Mouse (Mus musculus) liver, embryonic 13.5 days (tissue): ENCODE measurements around the gene Rundc3a. TPM values are rescaled to one million over a fixed set of nuclear protein-coding genes. Genes with fewer than 3 reads are reported as not detected.
A peak's percentile ranks its signal among the peaks of the same experiment; 100 is the strongest.

ENCODE experiments used
- ATAC-seq: fragments of 200-750 bp; cut with Nextera tagmentation; 2 replicates; pipeline ENCODE4 v1.8.0; 2017; ENCODE audit warnings: low read depth, mild to moderate bottlenecking, moderate number of reproducible peaks, moderate library complexity
- DNase-seq: peaks from one replicate; pipeline ENCODE4 v3.0.0; 2022
- H3K27ac ChIP-seq: fragments of 300-500 bp; sonication (generic); 2 replicates; pipeline ENCODE4 v1.5.1; 2015; ENCODE audit warnings: moderate library complexity, mild to moderate bottlenecking, inconsistent platforms
- H3K27me3 ChIP-seq: fragments of 300-500 bp; sonication (generic); 2 replicates; pipeline ENCODE4 v1.6.1; 2015; ENCODE audit warnings: mild to moderate bottlenecking, inconsistent platforms
- H3K36me3 ChIP-seq: fragments of 300-500 bp; sonication (generic); 2 replicates; pipeline ENCODE4 v1.6.1; 2015; ENCODE audit warnings: mild to moderate bottlenecking, inconsistent platforms
- H3K4me1 ChIP-seq: fragments of 300-500 bp; sonication (generic); replicated peaks from 2 replicates; pipeline ENCODE4 v1.6.1; 2015; ENCODE audit warnings: inconsistent platforms
- H3K4me2 ChIP-seq: fragments of 300-500 bp; sonication (generic); 2 replicates; pipeline ENCODE4 v1.6.1; 2015; ENCODE audit warnings: inconsistent platforms, mild to moderate bottlenecking, moderate library complexity
- H3K4me3 ChIP-seq: fragments of 300-500 bp; sonication (generic); replicated peaks from 2 replicates; pipeline ENCODE4 v1.5.1; 2015; ENCODE audit warnings: mild to moderate bottlenecking, inconsistent platforms
- H3K9ac ChIP-seq: fragments of 300-500 bp; sonication (generic); 2 replicates; pipeline ENCODE4 v1.6.1; 2015; ENCODE audit warnings: mild to moderate bottlenecking, inconsistent platforms
- H3K9me3 ChIP-seq: fragments of 300-500 bp; sonication (generic); replicated peaks from 2 replicates; pipeline ENCODE4 v1.6.1; 2016; ENCODE audit warnings: inconsistent platforms
- WGBS: fragments of 180-500 bp; shearing (Covaris S2); methylation state at CpG from one replicate; pipeline ENCODE4 v1.1.7; 2015; ENCODE audit not compliant: insufficient replicate concordance; 5-methylcytosine and 5-hydroxymethylcytosine counted together
- polyA plus RNA-seq: library from polyadenylated mRNA; unstranded; fragments of >200 nt; fragmentation: Nextera tagmentation; extraction: Ambion mirVana; gene quantifications from 2 replicates; pipeline ENCODE4 v1.2.1, GENCODE M21; 2015

Rundc3a gene
- polyA plus RNA-seq, 1 experiment from 2014 or later = 1.7 TPM

DNA sequence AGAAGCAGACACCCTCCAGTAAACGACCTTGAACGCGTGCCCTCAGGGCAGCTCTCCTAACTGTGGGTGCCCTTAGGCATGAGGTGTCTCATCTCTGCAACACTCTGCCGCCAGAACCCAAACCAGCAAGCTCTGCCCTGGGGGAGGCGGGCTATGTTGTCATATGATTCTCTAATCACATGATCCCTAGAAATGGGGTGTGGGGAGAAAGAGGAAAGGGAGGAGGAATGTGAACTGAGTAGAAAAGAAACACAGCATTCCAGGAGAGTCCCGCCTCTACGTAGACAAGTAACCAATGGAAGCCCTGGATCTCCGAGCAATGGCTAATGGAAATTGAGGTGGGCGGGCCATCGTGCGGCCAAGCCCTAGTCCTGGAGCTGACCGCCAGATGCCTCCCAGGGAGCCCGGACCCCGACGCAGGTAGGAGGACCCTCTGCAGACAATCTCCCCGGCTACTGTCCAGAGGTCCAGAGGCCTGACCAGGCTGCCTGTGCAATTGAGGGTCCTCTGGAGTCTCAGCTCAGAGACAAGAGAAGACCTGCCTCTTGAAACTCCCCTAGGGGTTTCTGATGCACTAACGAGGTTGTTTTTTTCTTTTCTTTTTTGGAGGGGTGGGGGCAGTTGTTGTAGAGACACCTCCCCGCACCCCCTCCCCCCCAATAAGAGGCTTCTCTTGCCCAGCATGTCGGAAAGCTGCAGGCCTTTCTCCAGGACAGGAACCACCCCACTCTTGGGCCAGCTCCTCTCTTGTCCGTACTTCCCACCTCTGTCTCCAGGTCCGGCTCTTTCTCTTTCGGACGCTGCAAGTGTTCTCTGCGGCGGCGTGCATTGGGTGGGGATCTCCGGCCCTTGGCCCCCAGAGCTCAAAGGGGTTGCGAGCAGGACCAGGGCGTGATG, 37.2 kb downstream of the Rundc3a start, which contains the start of gene Grn:
Gene Grn, plus strand, starts transcription at position 195 of the 897 bp plus-strand sequence.
- peaks cover 38% of the 10 kb centered on the region for H3K4me1 ChIP-seq
- H3K9ac ChIP-seq = peak within 1 kb of the TSS; percentile 80
- H3K4me3 ChIP-seq = peak within 1 kb of the TSS; percentile 67
- 2% methylated on average over 29 of the region's 29 CpGs for WGBS
- DNase-seq (peak; percentile 82), ATAC-seq (peak; percentile 87)
- peak within 1 kb of the TSS; percentile 83 for H3K27ac ChIP-seq
- no peaks in the 10 kb centered on the region for H3K9me3 ChIP-seq
- peaks cover 5% of the 10 kb centered on the region; the same call in 1 of the 2 replicates for H3K36me3 ChIP-seq
- peak within 1 kb of the TSS; percentile 94 for H3K4me2 ChIP-seq
- 0 out of 2 replicates have a peak, but pooled peaks cover 19% of the 10 kb centered on the region for H3K27me3 ChIP-seq

DNA sequence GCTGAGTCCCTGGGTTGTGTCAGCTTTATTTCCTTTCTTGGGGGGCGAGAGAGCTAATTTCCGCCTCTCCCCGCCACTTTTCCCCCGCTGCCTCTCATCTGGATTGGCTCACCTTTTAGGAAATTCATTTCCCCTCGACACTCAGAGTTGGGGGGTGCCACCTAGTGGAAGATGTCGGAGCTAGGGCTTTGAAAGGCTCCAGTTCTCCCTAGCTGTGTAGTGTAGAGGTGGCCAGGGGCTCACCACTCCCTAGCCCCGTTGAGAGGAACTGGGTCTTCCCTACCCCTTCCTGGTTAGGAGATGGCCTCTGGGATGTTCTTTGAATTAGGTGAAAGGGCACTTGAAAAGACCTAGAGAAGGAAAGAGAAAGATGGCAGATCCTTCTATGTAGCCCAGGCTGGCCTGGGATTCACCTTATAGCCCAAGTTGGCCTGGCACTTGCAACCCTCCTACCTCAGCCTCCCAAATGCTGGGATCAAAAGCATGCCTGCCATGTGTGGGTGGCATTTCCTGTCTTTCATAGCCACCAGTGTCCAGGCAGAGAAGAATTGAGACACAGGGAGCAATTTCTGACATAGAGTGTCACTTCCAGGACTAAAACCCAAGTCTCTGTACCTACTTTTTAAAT, 37.9 kb downstream of the Rundc3a start:
- DNase-seq = peak; percentile 75
- Histone ChIP-seq H3K9me3 (no peaks in the 10 kb centered on the region), H3K4me1 (peaks cover 38% of the 10 kb centered on the region), H3K4me2 (peak overlapping the region; percentile 94), H3K27me3 (peaks cover 27% of the 10 kb centered on the region), H3K36me3 (peaks cover 9% of the 10 kb centered on the region; the same call in 1 of the 2 replicates), H3K4me3 (peak overlapping the region; percentile 67), H3K9ac (peak overlapping the region; percentile 80), H3K27ac (peak overlapping the region; percentile 83)
- WGBS = 0% methylated on average over 7 of the region's 7 CpGs
- ATAC-seq = peak; percentile 28; the same call in 1 of the 2 replicates

DNA sequence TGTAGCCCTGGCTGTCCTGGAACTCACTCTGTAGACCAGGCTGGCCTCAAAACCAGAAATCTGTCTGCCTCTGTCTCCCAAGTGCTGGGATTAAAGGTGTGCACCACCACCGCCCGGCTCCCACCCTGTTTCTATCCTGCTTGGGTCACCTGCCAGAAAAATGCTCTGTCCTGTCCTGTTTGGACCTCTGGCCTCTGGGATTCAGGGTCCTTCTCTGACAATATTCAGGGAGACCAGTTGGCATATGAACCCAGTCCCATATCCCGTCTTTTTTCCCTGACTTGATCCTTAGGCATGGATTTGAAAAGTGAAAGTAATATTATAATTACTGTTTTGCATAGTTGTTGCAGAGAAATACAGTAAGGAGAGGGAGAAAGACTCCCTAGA, 38.5 kb downstream of the Rundc3a start:
- Histone ChIP-seq H3K4me1 (peaks cover 38% of the 10 kb centered on the region), H3K27me3 (peaks cover 31% of the 10 kb centered on the region), H3K9me3 (no peaks in the 10 kb centered on the region), H3K27ac (no peak overlapping the region; the same call in 1 of the 2 replicates), H3K4me2 (peak overlapping the region; percentile 46), H3K4me3 (peak overlapping the region; percentile 14), H3K9ac (peak overlapping the region; percentile 47; the same call in 1 of the 2 replicates), H3K36me3 (peaks cover 10% of the 10 kb centered on the region; the same call in 1 of the 2 replicates)
- ATAC-seq = no peak
- no peak for DNase-seq
- 67% methylated on average over 3 of the region's 3 CpGs for WGBS

DNA sequence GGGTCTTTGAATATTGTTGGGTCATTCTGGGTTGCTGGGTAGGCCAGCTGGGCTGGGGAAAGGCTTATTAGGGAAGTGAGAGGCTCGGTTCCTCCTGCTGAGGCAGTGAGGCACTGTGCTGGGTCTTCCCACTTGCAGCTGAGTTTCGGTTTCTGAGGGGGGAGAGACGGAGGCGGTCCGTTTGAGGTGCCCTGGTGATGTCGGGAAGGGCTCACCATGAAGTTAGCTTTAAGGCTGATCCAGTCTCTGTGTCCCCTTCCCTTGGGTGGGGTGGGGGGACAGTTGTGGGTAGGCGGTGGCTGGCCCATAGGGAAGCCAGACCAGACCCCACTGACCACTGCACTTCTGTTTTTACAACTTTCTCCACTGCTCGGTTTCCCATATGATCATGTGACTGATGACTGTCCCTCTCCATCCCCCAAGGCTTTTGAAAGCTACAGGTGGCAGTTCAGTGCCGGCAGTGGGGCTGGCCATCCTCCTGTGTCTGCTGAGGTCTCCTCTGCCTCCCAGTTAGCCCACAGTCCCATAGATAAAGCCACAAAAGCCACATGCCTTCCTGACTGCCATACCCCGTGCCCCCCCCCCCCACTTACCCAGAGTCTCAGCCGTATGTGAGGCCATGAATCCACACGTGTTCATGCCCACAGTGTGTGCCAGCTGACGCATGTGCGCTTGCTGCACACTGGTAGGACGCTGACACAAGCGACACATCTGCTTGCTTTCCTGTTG, 39.1 kb downstream of the Rundc3a start:
- H3K4me3 ChIP-seq = peak overlapping the region; percentile 14
- peaks cover 34% of the 10 kb centered on the region for H3K27me3 ChIP-seq
- no peak for ATAC-seq
- peak overlapping the region; percentile 39; the same call in 1 of the 2 replicates for H3K27ac ChIP-seq
- peak overlapping the region; percentile 46 for H3K4me2 ChIP-seq
- 21% methylated on average over 16 of the region's 16 CpGs for WGBS
- DNase-seq = no peak
- H3K9ac ChIP-seq = peak overlapping the region; percentile 47; the same call in 1 of the 2 replicates
- H3K4me1 ChIP-seq = peaks cover 40% of the 10 kb centered on the region
- no peaks in the 10 kb centered on the region for H3K9me3 ChIP-seq
- H3K36me3 ChIP-seq = peaks cover 10% of the 10 kb centered on the region; the same call in 1 of the 2 replicates

DNA sequence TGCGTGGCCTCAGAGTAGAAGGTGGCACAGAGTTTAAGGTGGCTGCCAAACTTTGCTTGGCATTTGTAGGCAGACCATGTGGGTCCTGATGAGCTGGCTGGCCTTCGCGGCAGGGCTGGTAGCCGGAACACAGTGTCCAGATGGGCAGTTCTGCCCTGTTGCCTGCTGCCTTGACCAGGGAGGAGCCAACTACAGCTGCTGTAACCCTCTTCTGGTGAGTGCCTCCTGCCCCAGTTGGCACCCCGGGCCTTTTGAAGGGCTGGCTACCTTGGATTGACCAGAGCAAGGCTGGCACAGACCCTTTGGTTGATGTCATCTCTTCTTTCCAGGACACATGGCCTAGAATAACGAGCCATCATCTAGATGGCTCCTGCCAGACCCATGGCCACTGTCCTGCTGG, 39.7 kb downstream of the Rundc3a start:
- WGBS = 83% methylated on average over 6 of the region's 6 CpGs
- no peak overlapping the region for H3K27ac ChIP-seq
- peaks cover 10% of the 10 kb centered on the region; the same call in 1 of the 2 replicates for H3K36me3 ChIP-seq
- no peak overlapping the region for H3K9ac ChIP-seq
- DNase-seq (no peak), ATAC-seq (no peak)
- peaks cover 41% of the 10 kb centered on the region for H3K27me3 ChIP-seq
- peaks cover 46% of the 10 kb centered on the region for H3K4me1 ChIP-seq
- H3K9me3 ChIP-seq = no peaks in the 10 kb centered on the region
- H3K4me3 ChIP-seq = peak overlapping the region; percentile 14
- peak overlapping the region; percentile 46; the same call in 1 of the 2 replicates for H3K4me2 ChIP-seq

DNA sequence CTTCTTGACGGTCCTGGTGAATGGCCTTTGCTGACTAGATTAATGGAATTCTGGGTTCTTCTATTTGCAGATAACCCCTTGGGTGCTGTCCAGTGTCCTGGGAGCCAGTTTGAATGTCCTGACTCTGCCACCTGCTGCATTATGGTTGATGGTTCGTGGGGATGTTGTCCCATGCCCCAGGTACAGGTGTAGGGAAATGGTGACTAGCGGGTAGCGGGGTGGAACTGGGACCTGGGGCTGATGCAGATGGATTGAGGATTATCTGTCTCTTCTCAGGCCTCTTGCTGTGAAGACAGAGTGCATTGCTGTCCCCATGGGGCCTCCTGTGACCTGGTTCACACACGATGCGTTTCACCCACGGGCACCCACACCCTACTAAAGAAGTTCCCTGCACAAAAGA, 40.7 kb downstream of the Rundc3a start:
- DNase-seq = no peak
- no peak overlapping the region for H3K9ac ChIP-seq
- no peak overlapping the region for H3K4me3 ChIP-seq
- H3K27ac ChIP-seq = no peak overlapping the region
- no peaks in the 10 kb centered on the region for H3K9me3 ChIP-seq
- no peak for ATAC-seq
- no peak overlapping the region for H3K4me2 ChIP-seq
- peaks cover 47% of the 10 kb centered on the region for H3K27me3 ChIP-seq
- H3K36me3 ChIP-seq = peaks cover 10% of the 10 kb centered on the region; the same call in 1 of the 2 replicates
- peaks cover 54% of the 10 kb centered on the region for H3K4me1 ChIP-seq
- 82% methylated on average over 7 of the region's 7 CpGs for WGBS

DNA sequence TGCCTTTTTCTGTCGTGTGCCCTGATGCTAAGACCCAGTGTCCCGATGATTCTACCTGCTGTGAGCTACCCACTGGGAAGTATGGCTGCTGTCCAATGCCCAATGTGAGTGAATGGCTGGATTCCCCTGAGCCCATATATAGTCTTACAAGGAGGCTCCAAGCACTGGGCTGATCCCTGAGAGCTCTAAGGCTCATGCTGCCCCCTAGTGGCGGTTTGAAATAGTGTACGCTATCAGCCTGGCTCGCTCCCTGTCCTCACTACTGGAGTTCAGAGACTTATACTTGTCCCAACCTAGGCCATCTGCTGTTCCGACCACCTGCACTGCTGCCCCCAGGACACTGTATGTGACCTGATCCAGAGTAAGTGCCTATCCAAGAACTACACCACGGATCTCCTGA, 41.2 kb downstream of the Rundc3a start:
- H3K27me3 ChIP-seq = peaks cover 48% of the 10 kb centered on the region
- no peaks in the 10 kb centered on the region for H3K9me3 ChIP-seq
- WGBS = 10% methylated on average over 7 of the region's 7 CpGs
- ATAC-seq (peak; percentile 41), DNase-seq (peak; percentile 69)
- no peak overlapping the region for H3K4me2 ChIP-seq
- peaks cover 48% of the 10 kb centered on the region for H3K4me1 ChIP-seq
- H3K36me3 ChIP-seq = peaks cover 10% of the 10 kb centered on the region; the same call in 1 of the 2 replicates
- no peak overlapping the region for H3K9ac ChIP-seq
- H3K4me3 ChIP-seq = no peak overlapping the region
- H3K27ac ChIP-seq = no peak overlapping the region

DNA sequence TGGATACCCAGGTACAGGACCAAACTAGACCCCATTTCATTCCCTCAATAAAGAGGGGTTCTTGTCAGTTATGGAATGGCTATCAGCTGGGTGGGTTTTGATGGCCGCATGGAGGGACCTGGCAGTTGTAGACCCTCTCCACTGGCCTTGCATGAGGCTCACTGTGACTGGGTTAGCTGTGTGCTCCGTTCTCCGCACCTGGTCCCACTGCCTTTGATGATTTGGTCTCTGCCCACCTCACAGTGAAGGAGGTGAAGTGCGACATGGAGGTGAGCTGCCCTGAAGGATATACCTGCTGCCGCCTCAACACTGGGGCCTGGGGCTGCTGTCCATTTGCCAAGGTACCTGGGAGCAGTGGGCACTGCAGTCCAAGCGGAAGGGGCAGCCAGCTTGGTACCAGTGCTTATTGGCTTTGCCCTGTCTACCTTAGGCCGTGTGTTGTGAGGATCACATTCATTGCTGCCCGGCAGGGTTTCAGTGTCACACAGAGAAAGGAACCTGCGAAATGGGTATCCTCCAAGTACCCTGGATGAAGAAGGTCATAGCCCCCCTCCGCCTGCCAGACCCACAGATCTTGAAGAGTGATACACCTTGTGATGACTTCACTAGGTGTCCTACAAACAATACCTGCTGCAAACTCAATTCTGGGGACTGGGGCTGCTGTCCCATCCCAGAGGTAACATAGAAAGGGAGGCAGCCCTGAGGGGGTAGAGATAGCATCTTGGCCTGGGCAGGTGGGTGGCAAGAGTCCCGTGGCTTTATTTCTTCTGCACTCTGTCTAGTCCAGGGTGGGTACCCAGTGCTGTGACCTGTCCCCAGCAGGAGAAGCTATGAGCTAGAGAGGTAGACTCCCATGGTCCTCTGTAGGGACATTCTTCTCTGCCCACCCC, 41.9 kb downstream of the Rundc3a start:
- WGBS = 77% methylated on average over 11 of the region's 11 CpGs
- peaks cover 10% of the 10 kb centered on the region; the same call in 1 of the 2 replicates for H3K36me3 ChIP-seq
- no peak overlapping the region for H3K4me3 ChIP-seq
- H3K9me3 ChIP-seq = no peaks in the 10 kb centered on the region
- H3K27me3 ChIP-seq = peaks cover 54% of the 10 kb centered on the region
- H3K9ac ChIP-seq = no peak overlapping the region
- H3K27ac ChIP-seq = no peak overlapping the region
- H3K4me2 ChIP-seq = no peak overlapping the region
- DNase-seq (no peak), ATAC-seq (no peak)
- peaks cover 42% of the 10 kb centered on the region for H3K4me1 ChIP-seq

DNA sequence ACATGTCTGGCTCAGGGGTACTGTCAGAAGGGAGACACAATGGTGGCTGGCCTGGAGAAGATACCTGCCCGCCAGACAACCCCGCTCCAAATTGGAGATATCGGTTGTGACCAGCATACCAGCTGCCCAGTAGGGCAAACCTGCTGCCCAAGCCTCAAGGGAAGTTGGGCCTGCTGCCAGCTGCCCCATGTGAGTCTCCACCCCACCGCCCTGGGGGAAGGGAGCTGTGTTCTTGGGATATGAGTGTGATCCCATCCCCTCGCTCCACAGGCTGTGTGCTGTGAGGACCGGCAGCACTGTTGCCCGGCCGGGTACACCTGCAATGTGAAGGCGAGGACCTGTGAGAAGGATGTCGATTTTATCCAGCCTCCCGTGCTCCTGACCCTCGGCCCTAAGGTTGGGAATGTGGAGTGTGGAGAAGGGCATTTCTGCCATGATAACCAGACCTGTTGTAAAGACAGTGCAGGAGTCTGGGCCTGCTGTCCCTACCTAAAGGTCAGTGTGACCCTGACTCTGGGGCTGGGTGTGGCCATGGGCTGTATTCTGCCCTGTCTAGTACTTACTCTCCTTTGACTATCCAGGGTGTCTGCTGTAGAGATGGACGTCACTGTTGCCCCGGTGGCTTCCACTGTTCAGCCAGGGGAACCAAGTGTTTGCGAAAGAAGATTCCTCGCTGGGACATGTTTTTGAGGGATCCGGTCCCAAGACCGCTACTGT, 42.7 kb downstream of the Rundc3a start:
- no peak overlapping the region for H3K27ac ChIP-seq
- ATAC-seq (no peak), DNase-seq (no peak)
- H3K4me3 ChIP-seq = no peak overlapping the region
- peaks cover 10% of the 10 kb centered on the region; the same call in 1 of the 2 replicates for H3K36me3 ChIP-seq
- peaks cover 60% of the 10 kb centered on the region for H3K27me3 ChIP-seq
- peaks cover 35% of the 10 kb centered on the region for H3K4me1 ChIP-seq
- no peak overlapping the region for H3K9ac ChIP-seq
- H3K4me2 ChIP-seq = no peak overlapping the region
- H3K9me3 ChIP-seq = no peaks in the 10 kb centered on the region
- 85% methylated on average over 18 of the region's 18 CpGs for WGBS

DNA sequence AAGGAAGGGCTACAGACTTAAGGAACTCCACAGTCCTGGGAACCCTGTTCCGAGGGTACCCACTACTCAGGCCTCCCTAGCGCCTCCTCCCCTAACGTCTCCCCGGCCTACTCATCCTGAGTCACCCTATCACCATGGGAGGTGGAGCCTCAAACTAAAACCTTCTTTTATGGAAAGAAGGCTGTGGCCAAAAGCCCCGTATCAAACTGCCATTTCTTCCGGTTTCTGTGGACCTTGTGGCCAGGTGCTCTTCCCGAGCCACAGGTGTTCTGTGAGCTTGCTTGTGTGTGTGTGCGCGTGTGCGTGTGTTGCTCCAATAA, 43.2 kb downstream of the Rundc3a start:
- H3K4me2 ChIP-seq = no peak overlapping the region
- no peak overlapping the region for H3K9ac ChIP-seq
- no peak overlapping the region for H3K27ac ChIP-seq
- H3K36me3 ChIP-seq = peaks cover 10% of the 10 kb centered on the region; the same call in 1 of the 2 replicates
- peaks cover 60% of the 10 kb centered on the region for H3K27me3 ChIP-seq
- H3K4me1 ChIP-seq = peaks cover 30% of the 10 kb centered on the region
- no peak overlapping the region for H3K4me3 ChIP-seq
- ATAC-seq (no peak), DNase-seq (no peak)
- H3K9me3 ChIP-seq = no peaks in the 10 kb centered on the region
- WGBS = 82% methylated on average over 10 of the region's 10 CpGs
